Mouse (Mus musculus): ENCODE results near the gene 1700012B07Rik. TPM values are rescaled to one million over a fixed set of nuclear protein-coding genes. Genes with fewer than 3 reads are reported as not detected.

The 1700012B07Rik gene
- total and polyA plus RNA-seq, 3 experiments, result not detected

DNA sequence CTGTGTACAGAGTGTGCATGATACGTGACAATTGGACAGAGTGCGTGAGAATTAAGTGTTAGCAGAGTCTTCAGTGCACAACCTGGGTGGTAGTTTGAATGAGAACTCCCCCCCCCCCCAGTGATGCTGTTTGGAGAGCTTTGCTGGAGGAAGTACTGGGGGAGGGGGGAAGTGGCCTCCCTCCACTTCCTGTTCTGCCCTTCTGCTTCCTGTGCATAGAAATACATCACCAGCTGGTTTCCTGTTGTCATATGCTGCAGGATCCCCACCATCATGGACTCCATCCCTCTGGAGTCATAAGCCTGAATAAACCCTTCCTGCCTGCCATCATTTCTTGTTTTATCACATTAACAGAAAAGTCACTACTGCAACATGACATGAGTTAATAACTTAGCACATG lies 35.9 kb downstream of the 1700012B07Rik start:
- DNase-seq (ENCODE audit: low read depth, low spot score), result no peak
- Histone ChIP-seq H3K4me3 (ENCODE audit: control insufficient read depth in 1 of 2, insufficient read depth in 1 of 2, low read depth in 2 of 2, low read length in 2 of 2) (no peak overlapping the region), H3K79me2 (ENCODE audit: control insufficient read depth, insufficient read depth, low read length, poor library complexity) (no peaks in the 10 kb centered on the region), H3K9ac (ENCODE audit: control insufficient read depth, low read depth, low read length, poor library complexity, severe bottlenecking) (no peak overlapping the region), H3K9me3 (replicated peaks; ENCODE audit: insufficient read depth, low read length) (no peaks in the 10 kb centered on the region), H3K27ac (ENCODE audit: control insufficient read depth, low read depth, low read length) (no peak overlapping the region), H3K36me3 (ENCODE audit: control insufficient read depth in 1 of 2, insufficient read depth in 2 of 2, low read length in 2 of 2) (no peaks in the 10 kb centered on the region), H3K4me1 (ENCODE audit: control insufficient read depth in 1 of 2, insufficient read depth in 2 of 2, low read length in 2 of 2) (no peaks in the 10 kb centered on the region), H3K27me3 (ENCODE audit: control insufficient read depth in 1 of 2, insufficient read depth in 2 of 2, low read length in 2 of 2) (no peaks in the 10 kb centered on the region)
- TF ChIP-seq NELFE (IDR thresholded peaks at IDR 0.05; ENCODE audit: low read depth, low read length) (no peak), KAT2A (conservative IDR thresholded peaks at IDR 0.05; ENCODE audit: low read depth, low read length) (no peak), ZC3H11A (IDR thresholded peaks at IDR 0.05; ENCODE audit: low read depth, low read length) (no peak), HCFC1 (IDR thresholded peaks at IDR 0.05; ENCODE audit: low read depth, low read length) (no peak), TAL1 (IDR thresholded peaks at IDR 0.05; ENCODE audit: low read length) (no peak), GATA1 (IDR thresholded peaks at IDR 0.05; ENCODE audit: low read depth, low read length) (no peak), ELF1 (IDR thresholded peaks at IDR 0.05; ENCODE audit: low read depth, low read length) (no peak), POLR2A (IDR thresholded peaks at IDR 0.05; ENCODE audit: control insufficient read depth in 1 of 2, insufficient read depth in 1 of 2, low read depth in 1 of 2, low read length in 2 of 2, poor library complexity in 1 of 2) (no peak), RCOR1 (IDR thresholded peaks at IDR 0.05; ENCODE audit: low read depth, low read length) (no peak)

DNA sequence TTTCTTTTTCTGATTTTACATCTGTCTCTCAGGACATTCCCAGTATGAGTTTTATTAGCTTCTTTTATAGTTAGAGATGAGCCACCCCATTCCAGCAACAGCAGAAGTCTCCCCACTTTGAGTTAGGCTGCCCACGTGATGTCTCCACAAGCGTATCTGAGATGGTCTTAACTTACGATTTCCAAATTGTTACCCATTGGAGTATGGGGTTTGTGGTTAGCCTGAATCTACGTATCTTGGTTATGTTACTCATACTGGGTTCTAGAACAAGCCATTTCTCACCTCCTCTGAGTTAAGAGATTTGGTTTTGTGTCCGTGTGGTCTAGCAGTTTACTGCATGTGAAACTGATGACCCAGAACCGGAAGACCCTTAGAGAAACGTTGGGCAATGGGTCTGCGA lies 37.6 kb downstream of the 1700012B07Rik start:
- TF ChIP-seq SMC3 (IDR thresholded peaks at IDR 0.05; ENCODE audit: low read depth, low read length) (no peak), MAZ (IDR thresholded peaks at IDR 0.05; ENCODE audit: low read depth, low read length) (no peak), USF1 (IDR thresholded peaks at IDR 0.05; ENCODE audit: low read depth, low read length) (no peak), ELF1 (IDR thresholded peaks at IDR 0.05; ENCODE audit: low read depth, low read length) (no peak), E2F4 (IDR thresholded peaks at IDR 0.05; ENCODE audit: borderline replicate concordance, low read depth, low read length) (no peak), RAD21 (IDR thresholded peaks at IDR 0.05; ENCODE audit: low read depth, low read length) (no peak), CHD2 (IDR thresholded peaks at IDR 0.05; ENCODE audit: low read length) (no peak), MAFK (IDR thresholded peaks at IDR 0.05; ENCODE audit: borderline replicate concordance, low read depth, low read length) (no peak), UBTF (IDR thresholded peaks at IDR 0.05; ENCODE audit: borderline replicate concordance, insufficient read depth, low read depth, low read length) (no peak)
- Histone ChIP-seq H3K9me3 (replicated peaks; ENCODE audit: insufficient read depth, low read length) (no peaks in the 10 kb centered on the region), H3K27me3 (ENCODE audit: control insufficient read depth in 1 of 2, insufficient read depth in 2 of 2, low read length in 2 of 2) (no peaks in the 10 kb centered on the region), H3K36me3 (ENCODE audit: control insufficient read depth in 1 of 2, insufficient read depth in 2 of 2, low read length in 2 of 2) (no peaks in the 10 kb centered on the region), H3K4me1 (ENCODE audit: control insufficient read depth in 1 of 2, insufficient read depth in 2 of 2, low read length in 2 of 2) (no peaks in the 10 kb centered on the region), H3K79me2 (ENCODE audit: control insufficient read depth, insufficient read depth, low read length, poor library complexity) (no peaks in the 10 kb centered on the region), H3K4me3 (ENCODE audit: control insufficient read depth in 1 of 2, insufficient read depth in 1 of 2, low read depth in 2 of 2, low read length in 2 of 2) (no peak overlapping the region), H3K27ac (ENCODE audit: control insufficient read depth, low read depth, low read length) (no peak overlapping the region), H3K9ac (ENCODE audit: control insufficient read depth, low read depth, low read length, poor library complexity, severe bottlenecking) (no peak overlapping the region)
- no peak for DNase-seq (ENCODE audit: low read depth, low spot score)
